Mouse (Mus musculus) cortical plate, adult 2 months (tissue): Measurements from ENCODE around the gene Usp46. TPM values are rescaled to one million over a fixed set of nuclear protein-coding genes. Genes with fewer than 3 reads are reported as not detected.
"Not testable (repeated sequence)": the region's sequence is repeated elsewhere in the genome, so short reads cannot be mapped to it uniquely, and the experiment has no call there.

Experiments
- H3K27ac ChIP-seq: fragments of 200-500 bp; 2 replicates; pipeline ENCODE4 v1.5.1; 2012; ENCODE audit warnings: low read length, control low read depth, inconsistent platforms; ENCODE audit not compliant: insufficient read depth
- H3K4me1 ChIP-seq: fragments of 200-500 bp; 2 replicates; pipeline ENCODE4 v1.6.1; 2011; ENCODE audit warnings: low read length; ENCODE audit not compliant: control insufficient read depth, insufficient read depth
- H3K4me3 ChIP-seq: fragments of 200-500 bp; 2 replicates; pipeline ENCODE4 v1.5.1; 2011; ENCODE audit warnings: mild to moderate bottlenecking, low read length, control low read depth; ENCODE audit not compliant: insufficient read depth
- CTCF ChIP-seq: fragments of 200-500 bp; IDR thresholded peaks from 2 replicates; pipeline ENCODE4 v1.5.1; 2011; ENCODE audit warnings: mild to moderate bottlenecking, control low read depth, low read length; ENCODE audit not compliant: insufficient read depth; ENCODE audit errors: extremely low read depth
- POLR2A ChIP-seq: fragments of 200-500 bp; IDR thresholded peaks from 2 replicates; pipeline ENCODE4 v1.6.1; 2011; ENCODE audit warnings: mild to moderate bottlenecking, low read length, control low read depth; ENCODE audit not compliant: insufficient read depth; ENCODE audit errors: extremely low read depth
- polyA plus RNA-seq: library from polyadenylated mRNA; depleted of rRNA; stranded (reverse); fragments of >200 nt; gene quantifications from 2 replicates; pipeline ENCODE4 v1.2.3, GENCODE M21; 2012

The Usp46 gene
- polyA plus RNA-seq, 1 experiment: 49.3 TPM

DNA sequence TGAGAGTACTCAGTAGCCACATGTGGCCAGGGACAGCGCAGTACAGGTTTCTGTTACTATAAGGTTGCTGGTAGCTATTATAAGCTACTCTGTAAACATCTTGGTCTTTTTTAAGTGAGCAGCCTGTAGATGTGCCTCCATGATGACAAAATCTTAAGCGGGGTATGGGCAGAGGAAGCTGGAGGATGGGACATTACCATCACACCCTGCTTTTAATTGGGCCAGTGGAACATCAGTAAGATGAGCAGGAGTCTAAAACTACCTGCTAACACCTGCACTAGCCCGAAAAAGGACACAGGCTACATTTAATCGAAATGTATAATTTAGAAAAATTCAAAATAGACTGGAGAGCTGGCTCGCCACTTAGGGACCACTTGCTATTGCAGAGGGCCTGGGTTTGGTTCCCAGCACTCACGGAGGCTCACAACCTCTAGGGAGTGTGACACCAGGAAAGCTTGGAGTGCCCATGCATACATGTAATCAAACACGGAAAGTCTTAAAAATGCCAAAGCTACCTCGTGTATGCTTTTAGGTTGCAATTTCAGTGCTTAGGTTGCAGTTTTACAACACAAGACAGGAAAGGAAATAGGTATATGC, 26.7 kb upstream of the Usp46 start:
- no peaks in the 10 kb centered on the region for H3K4me1 ChIP-seq
- TF ChIP-seq CTCF (no peak), POLR2A (no peak)
- no peak overlapping the region for H3K27ac ChIP-seq
- H3K4me3 ChIP-seq: no peak overlapping the region

DNA sequence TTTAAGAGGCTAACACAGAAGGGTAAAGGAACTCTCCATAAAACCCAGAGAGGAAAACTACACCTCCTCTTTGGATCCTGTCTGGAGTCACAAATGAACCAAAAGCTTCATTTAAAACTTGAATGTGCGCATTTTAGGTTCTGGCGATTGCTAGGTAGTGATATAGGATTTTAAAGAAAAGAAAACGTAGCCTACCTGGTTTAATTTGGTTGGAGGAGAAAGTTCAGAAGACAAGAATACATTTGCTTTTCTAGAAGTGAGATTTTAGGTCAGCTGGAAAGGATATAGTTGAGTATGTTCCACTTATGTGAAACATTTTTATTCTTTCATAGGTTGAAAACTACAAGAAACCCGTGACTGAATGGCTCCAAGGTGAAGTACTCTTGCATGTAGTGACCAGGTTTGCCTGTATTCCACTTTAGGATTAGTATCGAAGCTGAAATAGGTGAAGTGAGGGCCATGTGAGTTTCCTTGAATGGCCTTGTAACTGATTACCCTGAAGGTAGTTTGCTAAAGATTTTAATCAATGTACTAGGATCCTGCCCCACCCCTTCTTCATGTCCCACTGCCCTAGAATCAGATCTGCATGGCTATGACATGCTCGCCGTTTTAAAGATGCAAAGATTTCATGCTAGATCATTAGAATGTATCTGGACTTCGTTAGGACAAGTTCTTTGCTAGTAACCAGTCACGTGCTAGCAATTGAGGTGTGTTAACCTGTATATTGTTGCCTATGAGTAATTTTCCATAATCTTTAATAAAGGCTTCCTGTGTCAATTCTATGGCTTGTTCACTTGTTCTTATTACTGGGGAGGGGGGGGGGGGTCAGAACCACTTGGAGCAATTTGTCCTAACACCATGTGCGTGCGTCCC, 25.6 kb upstream of the Usp46 start:
- no peak for TF ChIP-seq POLR2A
- Histone ChIP-seq H3K27ac (no peak overlapping the region), H3K4me1 (no peaks in the 10 kb centered on the region)

GRCm38 (mm10) chr5:74092833-74093555, 24.8 kb upstream of the Usp46 start:
- Histone ChIP-seq H3K4me3 (peak overlapping the region; percentile 60), H3K4me1 (no peaks in the 10 kb centered on the region), H3K27ac (peak overlapping the region; percentile 14; the same call in 1 of the 2 replicates)
- peak; percentile 92 for TF ChIP-seq POLR2A
- TF ChIP-seq CTCF: no peak

More for the DNA sequence above, 25.6 kb upstream of the Usp46 start:
- peak overlapping the region; percentile 60 for H3K4me3 ChIP-seq

DNA sequence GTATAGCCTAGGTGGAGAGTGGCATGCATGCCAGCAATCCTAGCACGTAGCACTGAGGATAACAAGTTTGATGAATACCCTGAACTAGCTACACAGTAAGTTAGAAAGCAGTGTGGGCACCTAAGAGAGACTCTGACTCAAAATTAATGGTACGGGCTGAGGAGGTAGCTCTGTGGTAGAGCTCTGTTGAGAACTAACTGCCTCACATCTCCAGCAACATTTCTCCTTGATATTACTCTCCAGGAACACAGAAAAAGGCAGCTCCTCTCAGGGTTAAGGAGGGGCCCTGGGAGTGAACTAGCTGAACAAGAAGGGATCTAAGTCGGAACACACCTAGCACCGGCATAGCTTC, 24.2 kb upstream of the Usp46 start:
- H3K4me1 ChIP-seq: no peaks in the 10 kb centered on the region
- TF ChIP-seq CTCF: no peak
- no peak for TF ChIP-seq POLR2A
- no peak overlapping the region for H3K27ac ChIP-seq
- H3K4me3 ChIP-seq: peak overlapping the region; percentile 60

DNA sequence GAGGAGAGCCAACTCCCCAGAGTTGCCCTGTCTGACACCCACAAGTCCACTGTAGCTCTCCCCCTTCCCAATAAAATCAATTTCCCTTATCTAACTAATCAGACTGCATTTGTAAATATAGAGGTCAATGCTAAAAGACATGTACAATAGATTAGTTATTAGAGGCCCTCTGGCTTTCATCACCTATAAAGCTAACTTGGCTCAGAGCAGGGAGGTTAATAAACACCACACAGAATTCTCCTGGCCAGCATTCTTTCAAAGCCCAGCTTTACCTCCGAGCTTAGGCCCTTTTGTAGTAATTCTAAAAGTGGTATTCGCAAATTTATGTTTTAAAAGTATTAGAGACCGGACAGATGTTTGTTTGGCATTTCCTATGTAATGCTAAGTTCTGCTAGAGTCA, 21.4 kb upstream of the Usp46 start:
- Histone ChIP-seq H3K4me3 (no peak overlapping the region), H3K27ac (no peak overlapping the region), H3K4me1 (no peaks in the 10 kb centered on the region)
- TF ChIP-seq POLR2A: no peak
- TF ChIP-seq CTCF: no peak

- Histone ChIP-seq H3K4me1 (no peaks in the 10 kb centered on the region), H3K4me3 (no peak overlapping the region), H3K27ac (no peak overlapping the region)
- TF ChIP-seq POLR2A (no peak), CTCF (no peak)
Observed at GRCm38 (mm10) chr5:74081756-74082155, 13.5 kb upstream of the Usp46 start.

DNA sequence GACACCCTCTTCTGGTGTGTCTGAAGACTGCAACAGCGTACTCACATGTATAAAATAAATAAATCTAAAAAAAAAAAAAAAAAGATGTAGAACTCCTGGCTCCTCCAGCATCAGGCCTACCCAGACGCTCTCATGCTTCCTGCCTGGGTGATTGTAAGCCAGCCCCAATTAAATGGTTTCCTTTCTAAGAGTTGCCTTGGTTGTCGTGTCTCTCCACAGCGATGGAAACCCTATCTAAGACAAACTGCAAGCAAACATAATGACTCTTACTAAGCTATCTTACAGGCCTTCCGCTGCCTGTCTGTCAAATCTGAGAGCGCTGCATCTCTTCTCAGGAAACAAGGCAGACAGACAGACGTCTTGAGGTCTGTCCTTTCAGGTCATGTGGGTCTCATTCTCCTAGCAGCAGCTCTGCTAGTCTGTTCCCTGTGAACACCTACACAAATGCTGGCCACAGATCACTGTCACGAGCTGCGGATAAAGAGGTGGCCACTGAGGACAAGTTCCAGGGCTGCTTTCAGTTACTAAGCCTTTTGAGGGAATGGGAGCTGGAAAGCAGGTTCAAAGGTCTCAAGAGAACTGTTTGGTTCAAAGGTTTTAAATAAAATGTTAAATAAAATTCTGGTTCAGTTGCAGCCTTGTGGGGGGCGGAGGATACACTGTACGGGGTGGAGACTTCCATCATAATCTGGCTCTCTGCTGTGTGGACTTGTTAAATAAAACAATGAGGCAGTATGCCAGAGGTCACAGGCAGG, 10.8 kb upstream of the Usp46 start:
- Histone ChIP-seq H3K4me3 (no peak overlapping the region), H3K27ac (no peak overlapping the region), H3K4me1 (no peaks in the 10 kb centered on the region)
- TF ChIP-seq CTCF: no peak
- no peak for TF ChIP-seq POLR2A

DNA sequence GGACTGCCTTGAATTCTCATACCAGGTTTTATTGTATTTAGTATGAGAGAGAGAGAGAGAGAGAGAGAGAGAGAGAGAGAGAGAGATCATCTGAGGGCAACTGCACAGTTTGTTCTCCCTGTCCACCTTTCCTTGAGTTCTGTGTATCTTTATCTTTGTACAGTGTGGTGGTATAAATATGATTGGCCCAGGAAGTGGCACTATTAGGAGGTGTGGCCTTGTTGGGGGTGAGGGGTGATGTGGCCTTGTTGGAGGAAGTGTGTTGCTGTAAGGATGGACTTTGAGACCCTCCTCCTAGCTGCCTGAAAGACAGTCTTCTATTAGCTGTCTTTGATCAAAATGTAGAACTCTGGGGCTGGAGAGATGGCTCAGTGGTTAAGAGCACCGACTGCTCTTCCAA, 10.2 kb upstream of the Usp46 start:
- no peak overlapping the region for H3K4me3 ChIP-seq
- TF ChIP-seq CTCF: no peak
- TF ChIP-seq POLR2A: no peak
- H3K27ac ChIP-seq: no peak overlapping the region
- no peaks in the 10 kb centered on the region for H3K4me1 ChIP-seq

- TF ChIP-seq CTCF (no peak), POLR2A (no peak)
- Histone ChIP-seq H3K4me1 (no peaks in the 10 kb centered on the region), H3K27ac (no peak overlapping the region), H3K4me3 (no peak overlapping the region)
Observed at GRCm38 (mm10) chr5:74077959-74078358, 9.7 kb upstream of the Usp46 start.

- Histone ChIP-seq H3K4me3 (no peak overlapping the region), H3K27ac (no peak overlapping the region), H3K4me1 (no peaks in the 10 kb centered on the region)
- TF ChIP-seq POLR2A (no peak), CTCF (no peak)
Observed at GRCm38 (mm10) chr5:74076759-74077158, 8.5 kb upstream of the Usp46 start.

DNA sequence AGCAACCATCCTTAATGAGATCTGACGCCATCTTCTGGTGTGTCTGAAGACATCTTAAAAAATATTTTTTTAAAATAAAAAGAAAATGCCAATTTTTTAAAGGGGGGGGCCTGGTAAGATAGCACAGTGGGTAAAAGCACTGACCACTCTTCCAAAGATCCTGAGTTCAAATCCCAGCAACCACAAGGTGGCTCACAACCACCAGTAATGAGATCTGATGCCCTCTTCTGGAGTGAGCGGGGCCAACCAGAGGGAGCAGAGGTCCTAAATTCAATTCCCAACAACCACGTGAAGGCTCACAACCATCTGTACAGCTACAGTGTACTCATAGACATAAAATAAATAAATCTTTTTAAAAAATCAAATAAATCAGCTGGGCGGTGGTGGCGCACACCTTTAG, 2.3 kb upstream of the Usp46 start:
- not testable (repeated sequence) for H3K27ac ChIP-seq, H3K4me1 ChIP-seq, H3K4me3 ChIP-seq
